Mouse (Mus musculus): ENCODE measurements around the gene Bola1.

DNA sequence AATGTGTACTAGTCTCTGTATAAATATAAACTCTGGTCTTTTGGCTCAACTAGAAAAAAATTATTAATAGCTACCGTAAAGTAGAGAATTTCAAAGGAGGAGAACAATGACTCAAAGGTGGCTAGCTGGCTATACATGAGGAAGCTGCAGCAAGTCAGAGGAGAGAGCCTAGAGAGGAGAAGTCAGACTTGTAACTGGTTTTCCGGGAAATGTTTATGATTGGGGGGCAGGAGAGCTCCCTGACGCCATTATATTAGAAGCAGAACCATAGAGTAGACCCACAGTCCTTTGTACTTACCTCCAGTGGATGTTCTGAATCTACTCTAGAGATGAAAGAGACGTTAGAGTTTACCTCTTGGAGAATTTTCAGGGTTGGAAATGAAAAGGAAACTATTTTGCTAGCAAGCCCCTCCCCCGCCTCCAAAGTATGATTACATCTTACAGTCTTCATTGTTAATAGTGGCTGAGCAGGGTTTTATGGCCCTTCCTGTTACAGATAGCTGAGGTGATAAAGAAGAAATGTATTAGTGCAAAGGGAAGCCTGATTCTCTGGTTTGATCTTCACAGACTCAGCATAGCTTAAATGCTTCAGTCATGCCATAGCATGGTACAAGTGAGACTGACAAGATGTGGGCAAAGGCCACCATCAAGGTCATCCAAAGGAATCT lies 36.6 kb upstream of the Bola1 start:
- TF ChIP-seq CTCF (IDR thresholded peaks at IDR 0.05; ENCODE audit: control insufficient read depth, insufficient read depth, insufficient replicate concordance, low read depth, low read length) (no peak), POLR2A (IDR thresholded peaks at IDR 0.05; ENCODE audit: control insufficient read depth, low read depth, low read length) (no peak)

All from testis, adult 2 months (tissue).